Mouse (Mus musculus): ENCODE measurements around the gene Ankrd13b.

DNA sequence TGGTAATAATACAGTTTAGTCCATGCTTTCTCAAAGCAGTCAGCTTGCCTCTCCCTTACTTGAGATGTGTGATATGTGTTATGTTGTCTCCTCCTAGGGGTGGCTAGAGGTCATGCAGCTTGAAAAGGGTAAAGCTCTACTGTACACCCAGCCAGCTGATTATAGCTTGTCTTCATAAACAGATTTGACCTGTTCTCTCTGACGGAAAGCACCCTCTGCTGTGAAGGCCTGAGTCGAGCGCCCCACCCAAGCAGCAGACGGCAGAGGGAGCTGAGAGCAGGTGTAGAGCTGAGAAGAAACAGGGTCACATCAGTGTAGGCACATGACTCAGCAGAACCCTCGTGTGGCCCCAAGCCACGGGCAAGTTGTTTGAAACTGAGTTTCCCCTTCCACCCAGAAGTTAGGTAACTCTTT lies 42.8 kb downstream of the Ankrd13b start:
- TF ChIP-seq CTCF (conservative IDR thresholded peaks at IDR 0.05; ENCODE audit: low read length) (peak; percentile 58), POU5F1 (IDR thresholded peaks at IDR 0.05; ENCODE audit: borderline replicate concordance, low read length) (no peak), NANOG (IDR thresholded peaks at IDR 0.05; ENCODE audit: borderline replicate concordance, low read length) (no peak)
